Mouse (Mus musculus) spleen, adult 12 weeks (tissue): ENCODE data around the gene Gng12.
"Not testable (repeated sequence)": the region's sequence is repeated elsewhere in the genome, so short reads cannot be mapped to it uniquely, and the experiment has no call there.

ENCODE experiments used
- DNase-seq: peaks from one replicate; pipeline ENCODE4 v3.0.0; 2022; ENCODE audit warnings: low spot score

Gene Gng12

DNA sequence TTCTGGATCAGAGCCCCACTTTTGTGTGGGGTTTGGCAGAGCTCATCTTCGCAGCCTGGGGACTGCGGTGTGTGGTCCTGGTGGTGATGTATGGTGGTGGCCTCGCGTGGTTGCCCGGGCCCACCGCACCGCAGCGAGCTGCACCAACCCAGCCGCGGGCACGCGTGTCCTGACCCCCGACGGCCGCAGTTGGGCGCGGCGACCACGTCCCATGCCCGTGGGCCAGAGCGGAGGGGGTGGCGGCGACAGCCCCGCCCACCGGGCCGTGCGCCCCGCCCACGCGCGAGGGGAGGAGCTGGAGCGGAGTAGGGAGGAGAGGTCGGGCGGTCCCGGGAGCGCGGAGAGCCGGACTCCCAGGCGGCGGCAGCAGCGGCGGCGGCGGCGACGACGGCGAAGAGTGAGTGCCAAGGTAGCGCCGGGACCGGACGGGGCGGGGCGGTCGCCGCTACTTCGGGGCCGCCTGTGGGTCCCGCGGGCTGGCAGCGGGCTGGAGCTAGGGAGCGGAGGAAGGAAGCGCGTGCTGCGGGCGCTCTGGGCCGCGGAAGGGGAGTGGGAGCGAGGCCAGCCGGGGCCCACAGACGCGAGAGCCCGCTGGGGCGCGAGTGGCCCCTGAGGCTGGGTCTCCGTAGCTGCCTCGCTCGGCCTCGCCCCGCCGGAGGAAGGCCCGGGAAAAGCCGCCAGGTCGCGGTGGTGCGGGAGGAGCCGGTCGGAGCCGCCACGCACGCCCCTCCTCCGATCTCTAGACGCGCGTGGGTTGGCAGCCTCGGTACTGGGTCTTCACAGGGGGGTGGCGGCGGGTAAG is at the start of gene Gng12:
TSS of gene Gng12 (plus strand) at position 279 of the 802 bp plus-strand sequence.
- DNase-seq, result peak; percentile 73

DNA sequence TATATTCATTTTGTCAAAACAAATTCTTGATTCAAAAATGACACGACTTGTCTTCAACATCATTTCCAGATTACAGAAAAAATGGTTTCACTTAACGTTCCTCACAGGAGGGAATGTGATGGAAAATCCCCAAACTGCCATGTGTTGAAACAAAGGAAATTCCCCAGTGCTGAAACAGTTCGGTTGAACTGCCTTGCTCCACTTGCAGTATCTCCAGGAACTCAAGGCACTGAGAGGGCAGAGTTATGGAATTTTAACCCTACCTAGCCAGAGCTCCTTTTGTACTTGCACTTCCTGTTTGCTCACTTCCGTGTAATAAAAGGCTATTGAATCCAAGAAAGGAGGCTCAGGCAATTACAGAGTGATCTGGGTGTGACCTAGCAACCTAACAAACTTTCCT is 47.3 kb upstream of the Gng12 start:
- no peak for DNase-seq

DNA sequence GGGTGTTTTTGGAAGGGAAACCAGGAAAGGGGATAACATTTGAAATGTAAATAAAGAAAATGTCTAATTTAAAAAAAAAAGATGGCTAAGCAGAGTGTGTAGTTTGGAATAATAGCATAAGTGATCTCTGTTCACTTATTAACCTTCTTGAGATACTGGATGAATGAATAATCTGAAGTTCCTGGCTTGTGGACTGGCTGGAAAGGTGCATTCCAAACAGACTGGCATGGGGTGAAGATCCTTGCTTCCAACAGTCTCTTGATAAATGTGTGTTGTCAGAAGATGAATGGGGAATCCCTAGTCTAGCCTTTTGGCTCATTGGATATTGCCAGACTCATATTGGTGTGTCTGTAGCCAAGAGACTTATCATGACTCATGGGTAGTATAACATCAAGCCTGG is 40.0 kb upstream of the Gng12 start:
- no peak for DNase-seq

GRCm38 (mm10) chr6:66858356-66858755 is 37.8 kb upstream of the Gng12 start:
- DNase-seq, result no peak

- DNase-seq, result no peak
Observed at GRCm38 (mm10) chr6:66859391-66859790, 36.8 kb upstream of the Gng12 start.

DNA sequence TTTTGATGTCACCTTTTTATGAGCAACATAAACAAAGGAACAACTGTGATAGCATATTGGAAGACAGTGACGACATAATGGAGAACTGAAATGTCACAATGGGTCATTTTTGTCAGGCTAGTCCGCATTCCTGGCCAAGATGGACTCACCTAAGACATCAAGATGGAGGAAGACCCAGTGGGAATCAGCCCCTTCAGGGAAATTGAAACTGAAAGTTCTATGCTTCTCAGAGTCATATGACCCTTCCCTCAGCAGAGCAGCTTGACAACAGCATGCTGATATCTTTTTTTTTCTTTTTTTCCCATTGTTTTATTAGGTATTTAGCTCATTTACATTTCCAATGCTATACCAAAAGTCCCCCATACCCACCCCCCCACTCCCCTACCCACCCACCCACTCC is 31.7 kb upstream of the Gng12 start:
- DNase-seq, result no peak

DNA sequence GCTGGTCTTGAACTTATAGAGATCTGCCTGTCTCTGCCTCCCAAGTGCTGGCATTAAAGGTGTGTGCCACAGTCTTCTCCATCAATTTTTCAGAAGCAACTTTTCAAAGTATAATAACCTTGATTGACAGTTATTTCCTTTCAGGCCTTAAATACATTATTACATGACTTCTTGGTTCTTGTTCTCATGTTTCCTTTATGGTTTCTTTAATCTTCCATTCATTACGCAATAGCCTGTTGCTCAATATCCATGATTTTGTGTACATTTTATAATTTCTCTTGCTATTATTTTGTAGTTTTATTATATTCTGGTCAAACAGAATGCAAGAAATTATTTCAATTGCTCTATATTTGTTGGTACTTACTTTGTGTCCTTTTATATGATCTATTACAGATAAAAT is 29.9 kb upstream of the Gng12 start:
- no peak for DNase-seq

DNA sequence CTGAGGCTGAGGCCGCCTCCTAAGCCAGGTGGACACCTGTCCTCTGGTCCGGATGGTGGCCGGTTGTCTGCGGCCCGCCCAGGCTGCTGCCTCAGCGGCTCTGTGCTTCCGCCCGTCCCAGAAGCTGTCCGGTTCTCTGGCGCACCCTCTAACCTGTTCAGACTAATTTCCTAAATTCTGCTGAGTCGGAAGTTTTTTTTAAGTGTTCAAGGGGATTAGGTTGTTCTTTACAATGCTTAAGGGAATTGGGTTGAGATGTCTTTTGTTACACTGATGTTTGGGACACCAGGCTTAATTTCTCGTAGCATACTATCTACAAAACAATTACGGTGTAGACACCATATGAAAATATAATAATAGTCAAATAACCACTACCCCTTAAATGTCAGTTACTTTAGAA is 19.1 kb upstream of the Gng12 start:
- DNase-seq, result not testable (repeated sequence)

GRCm38 (mm10) chr6:66890349-66891158 is 5.6 kb upstream of the Gng12 start:
- DNase-seq, result no peak

DNA sequence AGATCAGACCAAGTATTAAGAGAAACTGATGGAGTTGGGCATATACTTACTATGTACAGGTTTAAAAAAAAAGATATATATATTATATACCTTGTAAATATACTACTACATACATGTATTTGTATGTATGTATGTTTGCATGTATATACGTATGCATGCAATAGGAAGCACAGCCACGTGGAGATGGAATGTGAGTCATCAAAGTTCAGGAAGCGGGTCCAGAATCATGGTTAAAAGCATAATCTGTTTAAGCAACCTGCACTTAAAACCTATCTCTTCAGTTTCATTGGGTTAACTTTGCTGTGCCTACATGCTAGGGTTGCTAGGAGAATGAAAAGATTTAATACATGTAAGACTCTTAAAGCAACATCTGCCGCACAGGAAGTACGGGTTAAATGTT is 2.2 kb upstream of the Gng12 start:
- DNase-seq, result no peak

DNA sequence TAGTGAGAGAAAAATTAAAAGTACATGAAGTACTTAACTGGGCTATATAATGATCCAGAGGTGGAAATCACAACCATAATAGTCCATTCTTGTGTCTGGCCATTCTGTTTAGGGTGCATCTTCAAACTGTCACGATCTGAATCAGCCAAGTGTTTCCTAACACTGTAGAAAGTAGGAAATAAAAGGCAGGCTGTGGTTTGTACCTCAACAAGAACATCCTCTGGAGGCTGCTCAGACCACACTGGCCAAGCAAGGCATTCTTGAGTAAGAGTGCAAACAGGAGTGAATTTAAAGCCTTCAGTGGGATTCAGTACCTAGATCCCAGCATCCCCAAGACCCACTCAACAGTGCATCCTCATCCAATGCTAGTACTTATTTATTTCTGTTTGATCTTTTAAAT is 1.2 kb upstream of the Gng12 start:
- no peak for DNase-seq

GRCm38 (mm10) chr6:66896921-66897645 is 886 bp downstream of the Gng12 start:
- DNase-seq, result no peak

DNA sequence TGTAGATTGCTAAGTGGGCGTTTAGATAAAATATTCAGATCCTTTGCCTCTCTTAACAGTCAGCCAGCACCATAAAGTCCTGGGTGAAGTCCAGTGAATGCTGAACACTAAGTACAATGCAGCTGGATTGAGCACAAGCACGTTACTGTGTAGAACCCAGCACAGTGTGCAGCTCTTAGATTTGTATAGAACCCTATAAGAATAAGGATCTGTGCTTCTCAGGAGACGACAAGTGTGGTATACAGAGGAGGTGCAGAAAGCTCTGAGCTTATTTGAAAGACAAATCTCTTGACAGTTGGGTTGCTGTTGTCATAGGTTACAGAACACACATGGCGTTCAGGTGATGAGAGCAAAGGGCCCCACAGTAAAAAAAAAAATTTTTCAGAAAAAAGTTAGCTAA is 1.8 kb downstream of the Gng12 start:
- DNase-seq, result no peak

DNA sequence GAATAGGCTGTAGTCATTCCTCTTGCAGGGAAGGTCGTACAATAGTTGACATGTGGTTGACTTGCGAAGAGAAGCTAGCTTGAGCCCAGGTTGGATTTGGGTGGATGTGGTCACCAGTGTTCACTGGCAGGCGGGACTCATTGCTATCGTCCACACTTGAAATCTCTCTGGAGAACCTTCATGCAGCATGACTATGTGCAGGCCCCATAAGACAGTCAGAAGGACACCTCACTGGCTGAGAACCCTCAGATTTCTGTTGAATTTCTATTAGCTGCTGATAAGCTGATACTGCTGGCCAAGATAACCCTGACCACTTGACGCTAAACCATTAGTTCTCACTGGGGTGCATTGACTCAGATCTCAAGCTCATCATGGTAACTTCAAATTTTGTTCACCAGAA is 5.7 kb downstream of the Gng12 start:
- no peak for DNase-seq

DNA sequence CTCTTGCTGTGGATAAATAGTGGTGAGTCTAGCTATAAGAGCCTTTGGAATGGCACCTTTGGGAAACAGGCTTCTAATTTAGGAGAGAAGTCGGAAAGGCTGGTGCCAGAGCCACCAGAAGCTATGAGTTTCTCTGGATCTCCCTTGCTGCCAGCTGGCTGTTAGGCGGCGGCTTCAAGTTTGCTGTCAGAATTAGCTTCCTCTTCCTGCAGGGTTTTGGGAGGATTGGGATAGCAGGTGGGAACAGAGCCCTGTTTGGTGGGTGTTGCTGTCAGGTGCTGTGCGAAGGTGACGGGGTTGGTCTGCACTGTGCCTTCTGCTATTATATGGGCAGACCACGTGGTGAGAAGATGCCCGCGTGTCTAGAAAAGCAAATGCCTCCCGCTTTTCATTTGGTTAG is 7.0 kb downstream of the Gng12 start:
- DNase-seq, result no peak

- no peak for DNase-seq
Observed at GRCm38 (mm10) chr6:66903720-66904119, 7.5 kb downstream of the Gng12 start.

DNA sequence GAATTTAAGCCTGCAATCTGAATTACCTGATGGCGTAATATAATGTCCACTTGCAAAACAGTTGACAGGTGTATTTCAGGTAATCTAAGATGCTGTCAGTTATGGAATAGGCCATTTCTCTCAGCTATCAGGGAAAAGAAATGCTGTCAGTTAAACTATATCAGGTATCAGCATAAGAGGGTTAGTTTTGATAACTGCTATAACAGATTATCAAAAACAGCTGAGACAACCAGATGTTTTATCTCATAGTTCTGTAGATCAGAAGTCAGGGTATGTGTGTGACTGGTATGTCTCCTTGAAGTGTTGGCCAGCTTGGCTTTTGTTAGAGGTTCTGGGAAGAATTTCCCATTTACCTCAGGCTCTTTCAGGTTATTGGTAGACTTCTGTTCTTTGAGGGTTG is 10.0 kb downstream of the Gng12 start:
- no peak for DNase-seq

DNA sequence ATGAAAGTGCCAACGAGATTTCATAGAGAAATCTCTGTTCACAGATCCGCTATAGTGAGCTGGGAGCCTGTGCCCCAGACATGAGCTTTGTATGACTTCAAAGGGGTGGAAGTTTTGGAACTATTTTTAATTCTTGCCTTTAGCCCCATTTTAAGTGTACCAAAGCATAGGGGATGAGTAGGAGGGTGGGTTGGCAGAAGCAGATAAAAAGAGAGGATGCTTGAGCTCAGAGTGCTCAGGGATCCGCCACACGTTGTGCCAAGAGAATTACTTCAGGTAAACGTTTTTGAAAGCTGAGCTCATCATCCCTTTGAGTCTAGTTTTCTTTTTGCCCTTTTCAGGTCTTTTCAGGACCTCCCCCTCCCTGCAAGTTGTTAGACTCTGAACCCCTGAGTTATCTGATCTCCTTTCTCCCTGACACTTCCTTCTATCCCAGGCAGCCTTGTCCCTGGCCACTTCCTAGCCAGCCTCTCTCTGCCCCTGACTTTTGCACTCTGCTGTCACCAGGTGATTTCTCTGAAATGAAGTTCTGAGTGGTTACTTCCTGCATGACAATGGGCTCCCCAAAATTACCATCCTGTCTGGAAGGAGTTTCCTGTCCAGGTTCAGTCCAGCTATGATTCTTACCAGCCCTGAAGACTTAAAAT is 12.3 kb downstream of the Gng12 start:
- no peak for DNase-seq

GRCm38 (mm10) chr6:66910493-66911435 is 14.6 kb downstream of the Gng12 start:
- DNase-seq, result no peak

DNA sequence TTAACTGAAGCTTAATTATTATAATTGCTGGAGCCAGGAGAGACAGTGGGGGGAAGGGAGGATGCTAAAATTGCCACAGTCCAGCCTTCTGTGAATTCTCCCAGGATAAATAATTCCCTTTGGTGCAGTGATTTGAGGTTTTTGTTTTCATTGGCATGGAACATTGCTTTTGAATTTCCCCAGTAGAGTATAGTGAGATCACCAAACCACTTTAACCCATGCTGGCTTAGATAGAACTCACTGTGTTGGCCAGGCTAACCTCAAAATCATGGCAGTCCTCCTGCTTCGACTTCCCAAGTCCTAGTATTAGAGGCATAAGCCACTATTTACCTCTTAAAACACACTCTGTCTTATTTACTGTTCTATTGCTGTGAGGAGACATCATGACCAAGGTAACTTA is 17.2 kb downstream of the Gng12 start:
- no peak for DNase-seq

DNA sequence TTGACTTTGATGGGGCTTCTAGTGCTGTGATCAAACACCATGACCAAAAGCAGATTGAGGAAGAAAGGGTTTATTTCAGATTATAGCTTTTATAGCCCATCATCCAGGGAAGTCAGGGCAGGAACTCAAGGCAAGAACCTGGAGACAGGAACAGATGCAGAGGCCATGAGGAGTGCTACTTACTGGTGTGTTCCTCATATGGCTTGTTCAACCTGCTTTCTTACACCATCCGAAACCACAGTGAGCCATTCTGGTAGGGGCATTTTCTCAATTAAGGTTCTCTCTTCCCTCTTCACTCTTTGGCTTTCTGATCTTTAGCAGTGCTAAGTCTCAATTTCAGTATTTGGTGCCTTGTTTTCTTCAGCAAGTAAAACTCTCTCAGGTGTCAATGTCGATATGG is 19.4 kb downstream of the Gng12 start:
- no peak for DNase-seq
